Mouse (Mus musculus) midbrain, embryonic 10.5 days (tissue): ENCODE results near the gene Smim27. TPM values are rescaled to one million over a fixed set of nuclear protein-coding genes. Genes with fewer than 3 reads are reported as not detected.

Source experiments
- DNase-seq: peaks from one replicate; pipeline ENCODE4 v3.0.0-alpha.2; 2017; ENCODE audit warnings: low spot score
- H3K27ac ChIP-seq: fragments of 300-500 bp; sonication (generic); replicated peaks from 2 replicates; pipeline ENCODE4 v1.5.1; 2016; ENCODE audit warnings: mild to moderate bottlenecking
- H3K27me3 ChIP-seq: fragments of 300-500 bp; sonication (generic); 2 replicates; pipeline ENCODE4 v1.6.1; 2016; ENCODE audit warnings: low read depth, mild to moderate bottlenecking; ENCODE audit not compliant: poor library complexity, severe bottlenecking
- H3K36me3 ChIP-seq: fragments of 300-500 bp; sonication (generic); 2 replicates; pipeline ENCODE4 v1.6.1; 2016; ENCODE audit warnings: mild to moderate bottlenecking, moderate library complexity
- H3K4me1 ChIP-seq: fragments of 300-500 bp; sonication (generic); 2 replicates; pipeline ENCODE4 v1.6.1; 2016
- H3K4me3 ChIP-seq: fragments of 300-500 bp; sonication (generic); 2 replicates; pipeline ENCODE4 v1.5.1; 2016; ENCODE audit warnings: mild to moderate bottlenecking, moderate library complexity
- H3K9me3 ChIP-seq: fragments of 300-500 bp; sonication (generic); replicated peaks from 2 replicates; pipeline ENCODE4 v1.6.1; 2016; ENCODE audit warnings: mild to moderate bottlenecking
- WGBS: fragments of 180-500 bp; shearing (Covaris S2); methylation state at CpG from one replicate; pipeline ENCODE4 v1.1.7; 2016; 5-methylcytosine and 5-hydroxymethylcytosine counted together
- polyA plus RNA-seq: library from polyadenylated mRNA; unstranded; fragments of >200 nt; fragmentation: Nextera tagmentation; extraction: Ambion mirVana; gene quantifications from 2 replicates; pipeline ENCODE4 v1.2.1, GENCODE M21; 2016

Smim27 gene
- polyA plus RNA-seq, 1 experiment from 2014 or later, result 28.6 TPM

GRCm38 (mm10) chr4:40312213-40312612 lies 42.8 kb downstream of the Smim27 start:
- Histone ChIP-seq H3K36me3 (no peaks in the 10 kb centered on the region), H3K27ac (no peak overlapping the region), H3K27me3 (no peaks in the 10 kb centered on the region), H3K4me3 (no peak overlapping the region), H3K4me1 (no peaks in the 10 kb centered on the region), H3K9me3 (no peaks in the 10 kb centered on the region)
- no peak for DNase-seq
- 73% methylated on average over 1 of the region's 1 CpGs for WGBS

- WGBS, result 80% methylated on average over 6 of the region's 6 CpGs
- Histone ChIP-seq H3K4me3 (no peak overlapping the region), H3K27me3 (no peaks in the 10 kb centered on the region), H3K4me1 (no peaks in the 10 kb centered on the region), H3K9me3 (no peaks in the 10 kb centered on the region), H3K36me3 (no peaks in the 10 kb centered on the region), H3K27ac (no peak overlapping the region)
- no peak for DNase-seq
Observed at GRCm38 (mm10) chr4:40313026-40313425, 43.6 kb downstream of the Smim27 start.

GRCm38 (mm10) chr4:40317404-40317803 lies 48.0 kb downstream of the Smim27 start:
- Histone ChIP-seq H3K36me3 (no peaks in the 10 kb centered on the region), H3K27me3 (no peaks in the 10 kb centered on the region), H3K4me3 (no peak overlapping the region), H3K9me3 (no peaks in the 10 kb centered on the region), H3K27ac (no peak overlapping the region), H3K4me1 (no peaks in the 10 kb centered on the region)
- WGBS, result 88% methylated on average over 3 of the region's 3 CpGs
- DNase-seq, result no peak

Other genes with a start within 250 kb of the Smim27 start
- 58.0 and 59.7 TPM in 2 replicates for gene Aco1, start 126.5 kb upstream of the Smim27 start, polyA plus RNA-seq
- gene Ddx58, start 29.8 kb upstream of the Smim27 start, polyA plus RNA-seq, result 2.6 and 3.4 TPM in 2 replicates
- gene Topors, start 271 bp downstream of the Smim27 start, polyA plus RNA-seq, result 45.4 and 46.9 TPM in 2 replicates
- gene Ndufb6, start 9.8 kb downstream of the Smim27 start, polyA plus RNA-seq, result 300 and 311 TPM in 2 replicates
- gene Tmem215, start 202.6 kb downstream of the Smim27 start, polyA plus RNA-seq, result 0.20 and 0.21 TPM in 2 replicates